Mouse (Mus musculus) hindbrain, embryonic 10.5 days (tissue): Measurements from ENCODE around the gene Foxn3. TPM values are rescaled to one million over a fixed set of nuclear protein-coding genes. Genes with fewer than 3 reads are reported as not detected.

Experiments
- DNase-seq: peaks from one replicate; pipeline ENCODE4 v3.0.0-alpha.2; 2017; ENCODE audit warnings: low spot score
- H3K27ac ChIP-seq: fragments of 300-500 bp; sonication (generic); 2 replicates; pipeline ENCODE4 v1.5.1; 2016; ENCODE audit warnings: mild to moderate bottlenecking, moderate library complexity
- H3K27me3 ChIP-seq: fragments of 300-500 bp; sonication (generic); 2 replicates; pipeline ENCODE4 v1.6.1; 2016; ENCODE audit warnings: mild to moderate bottlenecking; ENCODE audit not compliant: poor library complexity, insufficient read depth, severe bottlenecking
- H3K36me3 ChIP-seq: fragments of 300-500 bp; sonication (generic); 2 replicates; pipeline ENCODE4 v1.6.1; 2016; ENCODE audit warnings: mild to moderate bottlenecking, moderate library complexity
- H3K4me1 ChIP-seq: fragments of 300-500 bp; sonication (generic); replicated peaks from 2 replicates; pipeline ENCODE4 v1.6.1; 2016; ENCODE audit warnings: mild to moderate bottlenecking
- H3K4me3 ChIP-seq: fragments of 300-500 bp; sonication (generic); 2 replicates; pipeline ENCODE4 v1.5.1; 2016; ENCODE audit warnings: mild to moderate bottlenecking, moderate library complexity
- H3K9me3 ChIP-seq: fragments of 300-500 bp; sonication (generic); 2 replicates; pipeline ENCODE4 v1.6.1; 2016; ENCODE audit warnings: mild to moderate bottlenecking, moderate library complexity
- WGBS: fragments of 180-500 bp; shearing (Covaris S2); methylation state at CpG from one replicate; pipeline ENCODE4 v1.1.7; 2016; 5-methylcytosine and 5-hydroxymethylcytosine counted together
- polyA plus RNA-seq: library from polyadenylated mRNA; unstranded; fragments of >200 nt; fragmentation: Nextera tagmentation; extraction: Ambion mirVana; gene quantifications from 2 replicates; pipeline ENCODE4 v1.2.1, GENCODE M21; 2016

Gene Foxn3
- polyA plus RNA-seq, 1 experiment from 2014 or later = 56.3 TPM

DNA sequence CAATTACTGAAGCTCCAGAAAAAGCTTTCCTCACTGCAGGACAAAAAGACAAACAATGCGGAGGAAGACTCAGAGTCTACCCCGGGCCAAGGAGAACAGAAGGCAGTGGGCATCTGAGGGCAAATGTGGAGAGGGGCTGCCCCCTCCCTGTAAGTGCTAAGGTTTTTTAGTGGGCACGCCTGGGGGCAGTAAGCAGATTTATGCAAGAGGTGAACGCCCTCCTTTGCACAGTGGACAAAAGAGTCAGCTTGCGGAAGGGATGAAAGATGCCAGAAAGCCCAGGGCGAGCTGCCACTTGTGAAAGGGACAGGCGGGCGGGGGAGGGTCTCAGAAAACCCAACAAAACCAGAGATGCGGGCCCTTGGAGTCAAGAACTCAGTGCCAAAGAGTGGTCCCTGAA lies 278.2 kb downstream of the Foxn3 start:
- Histone ChIP-seq H3K27me3 (no peaks in the 10 kb centered on the region), H3K9me3 (no peaks in the 10 kb centered on the region), H3K4me1 (peaks cover 55% of the 10 kb centered on the region), H3K27ac (peak overlapping the region; percentile 81), H3K36me3 (peaks cover 2% of the 10 kb centered on the region; the same call in 1 of the 2 replicates), H3K4me3 (0 out of 2 replicates have a peak overlapping the region, but pooled peaks have one; percentile 23)
- DNase-seq = peak; percentile 35
- WGBS = 24% methylated on average over 9 of the region's 9 CpGs

DNA sequence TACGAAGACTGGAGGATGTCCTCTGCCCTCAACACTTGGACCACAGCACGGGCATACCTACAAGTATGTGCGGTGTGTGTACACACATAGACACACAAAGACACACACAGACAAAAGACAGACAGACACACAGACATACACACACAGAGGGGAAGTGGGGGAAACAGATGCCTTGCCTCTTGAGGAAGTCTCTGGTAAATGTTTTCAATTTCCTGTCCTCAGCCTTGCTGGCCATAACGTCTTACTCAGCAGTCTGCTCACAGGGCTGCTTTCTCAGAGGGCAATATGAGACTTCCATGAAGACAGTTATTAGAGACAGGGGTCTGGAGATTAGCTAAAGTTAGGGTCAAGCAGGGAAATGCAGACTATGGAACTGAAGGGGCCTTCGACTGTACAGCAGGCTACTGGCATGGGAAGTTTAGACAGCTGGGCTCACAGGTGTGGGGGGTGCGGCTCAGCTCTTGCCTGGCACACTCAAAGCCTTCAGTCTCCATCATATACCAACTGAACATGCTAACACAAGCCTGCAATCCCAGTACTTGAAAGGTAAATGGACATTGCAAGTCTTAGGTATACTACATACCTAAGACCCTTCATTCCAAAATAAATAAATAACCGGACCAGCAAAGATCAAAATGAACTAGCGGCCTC lies 278.8 kb downstream of the Foxn3 start:
- DNase-seq = no peak
- peak overlapping the region; percentile 81 for H3K27ac ChIP-seq
- WGBS = 77% methylated on average over 8 of the region's 8 CpGs
- H3K9me3 ChIP-seq = no peaks in the 10 kb centered on the region
- H3K27me3 ChIP-seq = no peaks in the 10 kb centered on the region
- no peaks in the 10 kb centered on the region for H3K36me3 ChIP-seq
- H3K4me3 ChIP-seq = no peak overlapping the region
- H3K4me1 ChIP-seq = peaks cover 58% of the 10 kb centered on the region

DNA sequence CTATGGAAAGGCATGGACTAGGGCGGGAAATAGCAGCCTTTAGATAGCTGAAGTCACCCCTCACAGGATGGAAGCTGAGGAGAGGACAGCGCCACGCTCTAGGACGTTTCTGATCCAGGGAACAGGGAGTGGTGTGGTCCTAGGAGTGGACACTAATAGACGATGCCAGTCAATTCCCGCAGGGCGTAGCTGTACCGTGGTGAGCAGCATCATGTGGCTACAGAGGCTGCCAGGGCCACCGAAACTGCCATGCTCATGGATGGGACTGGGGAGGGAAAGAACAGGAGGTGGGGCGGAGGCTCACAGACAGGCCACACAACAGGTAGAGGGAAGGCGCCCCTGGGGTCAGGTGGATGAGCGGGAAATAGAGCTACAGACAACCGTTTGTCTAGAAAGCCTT lies 282.6 kb downstream of the Foxn3 start:
- H3K27me3 ChIP-seq = no peaks in the 10 kb centered on the region
- 92% methylated on average over 13 of the region's 13 CpGs for WGBS
- H3K27ac ChIP-seq = peak overlapping the region; percentile 37; the same call in 1 of the 2 replicates
- H3K36me3 ChIP-seq = peaks cover 17% of the 10 kb centered on the region
- H3K4me1 ChIP-seq = peaks cover 51% of the 10 kb centered on the region
- H3K9me3 ChIP-seq = no peaks in the 10 kb centered on the region
- H3K4me3 ChIP-seq = no peak overlapping the region
- no peak for DNase-seq

DNA sequence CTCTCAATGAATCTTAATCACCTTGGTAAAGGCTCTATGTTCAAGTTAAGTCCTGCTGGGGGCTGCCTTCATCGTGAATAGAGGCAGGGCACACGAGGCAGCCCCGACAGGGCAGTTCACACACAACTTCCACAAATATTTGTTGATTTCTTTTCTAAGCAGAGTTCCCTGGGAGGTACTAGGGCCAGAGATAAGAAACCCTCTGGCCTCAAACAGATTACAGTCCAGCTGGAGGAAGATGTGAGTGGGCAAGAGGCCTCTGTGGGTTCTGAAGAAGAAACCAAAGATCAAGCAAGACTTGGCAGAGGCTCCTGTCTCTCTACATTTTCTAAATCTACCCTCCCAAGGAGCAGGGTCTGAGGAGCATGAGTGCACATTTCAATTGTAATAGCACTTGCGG lies 283.1 kb downstream of the Foxn3 start:
- DNase-seq = no peak
- no peak overlapping the region for H3K4me3 ChIP-seq
- peak overlapping the region; percentile 37; the same call in 1 of the 2 replicates for H3K27ac ChIP-seq
- WGBS = 77% methylated on average over 4 of the region's 4 CpGs
- H3K4me1 ChIP-seq = peaks cover 45% of the 10 kb centered on the region
- no peaks in the 10 kb centered on the region for H3K9me3 ChIP-seq
- H3K36me3 ChIP-seq = peaks cover 17% of the 10 kb centered on the region
- no peaks in the 10 kb centered on the region for H3K27me3 ChIP-seq

DNA sequence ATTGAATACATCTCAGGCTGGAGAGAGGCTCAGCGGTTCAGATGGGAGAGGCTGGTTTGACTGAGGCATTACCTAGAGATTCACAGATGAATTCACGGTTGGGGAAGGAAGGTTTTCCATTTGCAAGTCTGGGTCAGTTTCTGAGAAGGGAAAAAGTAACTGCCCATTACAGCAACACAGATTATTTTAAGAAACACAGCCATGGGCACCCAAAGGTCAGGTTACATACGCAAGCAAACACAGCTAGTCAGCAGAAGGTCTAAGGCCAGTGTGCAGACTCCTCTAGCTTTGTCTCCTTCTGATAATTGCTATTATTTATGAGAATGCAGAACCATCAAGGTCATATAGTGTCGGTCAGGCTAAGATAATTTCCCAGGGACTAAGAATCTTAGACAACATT lies 284.0 kb downstream of the Foxn3 start:
- WGBS = 94% methylated on average over 4 of the region's 4 CpGs
- Histone ChIP-seq H3K4me1 (peaks cover 37% of the 10 kb centered on the region), H3K27me3 (no peaks in the 10 kb centered on the region), H3K36me3 (peaks cover 17% of the 10 kb centered on the region), H3K4me3 (no peak overlapping the region), H3K9me3 (no peaks in the 10 kb centered on the region), H3K27ac (no peak overlapping the region)
- no peak for DNase-seq

DNA sequence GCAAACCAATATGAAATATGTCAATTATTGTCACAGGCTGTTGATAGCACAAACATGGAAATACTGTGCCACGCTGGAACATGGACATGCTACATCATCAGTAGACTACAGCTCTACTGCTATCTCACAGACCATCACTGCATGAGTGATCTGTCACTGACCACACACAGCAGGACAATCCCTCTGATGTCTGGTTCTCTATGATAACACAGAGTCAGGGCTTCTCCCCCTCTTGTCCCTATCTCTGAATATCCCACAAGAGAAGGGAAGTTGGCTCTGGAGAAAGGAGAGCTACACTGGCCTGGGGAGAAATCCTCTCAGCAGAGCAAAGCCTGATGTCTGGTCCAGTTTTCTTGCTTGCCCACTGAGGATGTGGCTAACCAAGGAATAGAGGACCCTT lies 288.8 kb downstream of the Foxn3 start:
- H3K4me1 ChIP-seq = peaks cover 31% of the 10 kb centered on the region
- H3K27ac ChIP-seq = peak overlapping the region; percentile 31; the same call in 1 of the 2 replicates
- peaks cover 17% of the 10 kb centered on the region for H3K36me3 ChIP-seq
- 90% methylated on average over 1 of the region's 1 CpGs for WGBS
- no peak for DNase-seq
- H3K9me3 ChIP-seq = no peaks in the 10 kb centered on the region
- H3K27me3 ChIP-seq = no peaks in the 10 kb centered on the region; the same call in 1 of the 2 replicates
- no peak overlapping the region for H3K4me3 ChIP-seq

DNA sequence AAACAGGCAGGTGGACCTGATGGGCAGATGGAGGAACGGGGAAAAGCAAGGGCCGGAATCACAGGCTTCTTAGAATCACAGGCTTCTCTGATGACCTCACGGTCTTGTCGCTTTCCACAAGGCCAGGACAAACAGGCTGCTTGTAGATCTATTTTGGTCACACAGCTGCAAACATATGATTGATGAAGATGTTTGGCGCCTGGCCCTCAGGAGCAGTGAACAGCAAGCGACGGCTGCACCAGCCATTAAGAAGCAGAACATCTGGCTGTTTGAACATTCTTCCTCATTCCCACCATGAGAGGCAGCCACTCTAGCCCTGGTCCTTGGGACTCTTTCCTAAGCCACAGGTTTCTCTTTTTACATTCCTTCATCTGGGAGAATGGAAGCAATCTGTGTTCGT lies 294.0 kb downstream of the Foxn3 start:
- Histone ChIP-seq H3K27ac (no peak overlapping the region), H3K4me3 (no peak overlapping the region), H3K36me3 (0 out of 2 replicates have a peak, but pooled peaks cover 3% of the 10 kb centered on the region), H3K9me3 (no peaks in the 10 kb centered on the region), H3K4me1 (peaks cover 49% of the 10 kb centered on the region), H3K27me3 (no peaks in the 10 kb centered on the region; the same call in 1 of the 2 replicates)
- DNase-seq = no peak
- WGBS = 77% methylated on average over 8 of the region's 8 CpGs

DNA sequence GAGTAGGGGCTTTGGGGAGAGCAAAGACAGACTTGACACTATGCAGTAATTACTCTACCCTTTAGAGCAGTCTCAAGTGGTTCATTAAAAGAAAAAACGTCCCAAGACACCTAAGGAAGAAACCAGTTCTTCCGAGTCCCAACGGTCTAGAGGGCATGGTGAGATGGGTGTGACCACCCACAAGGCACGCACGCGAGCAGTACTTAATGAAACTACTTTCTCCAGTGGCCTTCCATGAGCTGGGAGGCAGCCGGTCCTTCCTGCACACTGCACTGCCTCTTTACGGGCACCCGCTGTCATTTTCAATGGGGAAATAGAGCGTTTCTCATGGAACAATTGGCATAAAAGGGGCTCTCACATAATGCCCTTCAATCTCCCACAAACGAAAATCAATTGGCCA lies 294.4 kb downstream of the Foxn3 start:
- Histone ChIP-seq H3K27ac (no peak overlapping the region), H3K4me1 (peaks cover 48% of the 10 kb centered on the region), H3K4me3 (no peak overlapping the region), H3K36me3 (0 out of 2 replicates have a peak, but pooled peaks cover 3% of the 10 kb centered on the region), H3K9me3 (no peaks in the 10 kb centered on the region), H3K27me3 (no peaks in the 10 kb centered on the region; the same call in 1 of the 2 replicates)
- no peak for DNase-seq
- 59% methylated on average over 11 of the region's 11 CpGs for WGBS

DNA sequence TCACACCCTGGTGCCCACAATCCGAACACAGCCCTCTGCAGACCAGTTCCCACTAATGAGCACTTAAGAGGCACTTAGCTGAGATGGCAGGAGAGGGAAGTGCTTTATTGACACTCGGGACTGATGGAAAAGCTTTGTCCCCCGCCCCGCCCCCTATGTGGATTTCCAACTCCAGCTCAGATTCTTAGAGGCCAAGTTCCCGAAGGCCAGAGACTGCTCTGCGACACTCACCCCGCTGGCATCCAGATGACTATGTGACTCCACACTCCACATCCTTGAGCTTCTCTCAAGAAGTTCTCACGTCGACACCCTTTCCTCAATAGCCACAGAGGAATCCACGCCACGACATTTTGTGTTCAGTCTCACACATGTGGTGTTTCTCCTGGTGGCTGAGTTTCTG lies 295.6 kb downstream of the Foxn3 start:
- Histone ChIP-seq H3K9me3 (no peaks in the 10 kb centered on the region), H3K4me3 (no peak overlapping the region), H3K4me1 (peaks cover 44% of the 10 kb centered on the region), H3K27ac (no peak overlapping the region), H3K27me3 (no peaks in the 10 kb centered on the region; the same call in 1 of the 2 replicates), H3K36me3 (0 out of 2 replicates have a peak, but pooled peaks cover 3% of the 10 kb centered on the region)
- 86% methylated on average over 11 of the region's 11 CpGs for WGBS
- DNase-seq = no peak

DNA sequence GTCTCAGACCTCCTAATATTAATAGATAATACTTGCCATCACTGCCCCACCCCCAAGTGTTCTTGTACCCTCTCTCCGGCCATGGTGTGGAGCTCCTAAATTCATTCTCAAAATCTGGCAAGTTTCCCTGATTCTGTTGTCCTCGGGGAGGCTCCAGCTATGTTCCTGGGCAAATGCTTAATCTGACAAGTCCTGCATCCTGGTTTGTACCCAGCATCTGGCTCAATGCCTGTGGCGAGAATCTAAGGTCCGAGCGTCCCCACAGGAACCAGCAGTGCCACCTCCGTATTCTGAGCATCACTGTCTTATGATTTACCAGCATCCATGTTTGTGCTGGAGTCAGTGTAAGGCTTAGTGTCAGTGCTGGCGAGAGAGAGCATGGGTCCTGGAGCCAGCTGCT lies 296.9 kb downstream of the Foxn3 start:
- H3K27ac ChIP-seq = no peak overlapping the region

DNA sequence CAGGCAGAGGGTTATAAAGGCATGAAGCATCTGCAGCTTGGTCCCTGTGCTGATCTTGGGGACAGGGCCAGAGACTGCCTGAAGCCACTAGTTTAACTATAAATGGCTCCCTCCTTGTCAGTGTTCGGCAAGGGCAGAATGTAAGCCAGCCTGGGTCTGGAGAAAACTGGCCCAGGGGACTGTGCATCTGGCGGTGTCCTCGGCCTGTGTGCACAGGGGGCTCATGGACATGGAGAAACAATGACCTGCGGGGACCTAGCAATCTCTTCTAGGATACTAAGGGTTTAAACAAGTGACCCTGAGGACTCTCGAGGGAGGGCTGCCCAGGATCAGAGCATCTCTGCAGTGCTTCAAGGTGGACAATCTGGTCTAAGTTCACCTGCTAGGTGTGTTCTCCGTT lies 297.6 kb downstream of the Foxn3 start:
- H3K36me3 ChIP-seq = 0 out of 2 replicates have a peak, but pooled peaks cover 3% of the 10 kb centered on the region
- 0 out of 2 replicates have a peak overlapping the region, but pooled peaks have one; percentile 8 for H3K27ac ChIP-seq
- DNase-seq = no peak
- 89% methylated on average over 6 of the region's 6 CpGs for WGBS
- H3K4me1 ChIP-seq = peaks cover 41% of the 10 kb centered on the region
- H3K4me3 ChIP-seq = no peak overlapping the region
- no peaks in the 10 kb centered on the region for H3K9me3 ChIP-seq
- no peaks in the 10 kb centered on the region for H3K27me3 ChIP-seq

More for the DNA sequence above, 296.9 kb downstream of the Foxn3 start:
- H3K36me3 ChIP-seq = 0 out of 2 replicates have a peak, but pooled peaks cover 3% of the 10 kb centered on the region
- DNase-seq = no peak
- no peaks in the 10 kb centered on the region for H3K9me3 ChIP-seq
- H3K4me1 ChIP-seq = peaks cover 44% of the 10 kb centered on the region
- H3K4me3 ChIP-seq = no peak overlapping the region
- H3K27me3 ChIP-seq = no peaks in the 10 kb centered on the region; the same call in 1 of the 2 replicates
- WGBS = 93% methylated on average over 7 of the region's 7 CpGs

DNA sequence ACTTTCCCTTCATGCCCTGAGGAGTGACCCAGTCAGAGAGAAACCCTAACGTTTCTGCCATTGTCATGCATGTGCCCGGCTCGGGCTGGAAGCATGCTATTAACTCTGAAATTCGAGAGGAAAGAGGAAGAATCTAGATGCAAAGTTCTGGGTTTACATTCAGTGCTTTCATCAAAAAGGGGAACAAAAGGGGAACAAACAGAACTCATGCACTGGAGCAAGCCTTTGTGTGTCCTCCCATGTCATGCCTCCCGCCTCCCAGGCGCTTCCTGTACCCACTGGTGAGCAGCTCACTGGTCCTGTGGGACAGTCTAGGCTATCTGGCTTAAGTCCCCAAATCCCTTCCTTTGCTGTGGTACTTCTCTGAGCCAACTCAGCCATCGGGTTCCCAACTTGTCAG lies 299.0 kb downstream of the Foxn3 start:
- Histone ChIP-seq H3K27me3 (no peaks in the 10 kb centered on the region), H3K4me3 (no peak overlapping the region), H3K27ac (no peak overlapping the region), H3K9me3 (no peaks in the 10 kb centered on the region), H3K4me1 (peaks cover 40% of the 10 kb centered on the region), H3K36me3 (0 out of 2 replicates have a peak, but pooled peaks cover 3% of the 10 kb centered on the region)
- 76% methylated on average over 7 of the region's 7 CpGs for WGBS
- no peak for DNase-seq

DNA sequence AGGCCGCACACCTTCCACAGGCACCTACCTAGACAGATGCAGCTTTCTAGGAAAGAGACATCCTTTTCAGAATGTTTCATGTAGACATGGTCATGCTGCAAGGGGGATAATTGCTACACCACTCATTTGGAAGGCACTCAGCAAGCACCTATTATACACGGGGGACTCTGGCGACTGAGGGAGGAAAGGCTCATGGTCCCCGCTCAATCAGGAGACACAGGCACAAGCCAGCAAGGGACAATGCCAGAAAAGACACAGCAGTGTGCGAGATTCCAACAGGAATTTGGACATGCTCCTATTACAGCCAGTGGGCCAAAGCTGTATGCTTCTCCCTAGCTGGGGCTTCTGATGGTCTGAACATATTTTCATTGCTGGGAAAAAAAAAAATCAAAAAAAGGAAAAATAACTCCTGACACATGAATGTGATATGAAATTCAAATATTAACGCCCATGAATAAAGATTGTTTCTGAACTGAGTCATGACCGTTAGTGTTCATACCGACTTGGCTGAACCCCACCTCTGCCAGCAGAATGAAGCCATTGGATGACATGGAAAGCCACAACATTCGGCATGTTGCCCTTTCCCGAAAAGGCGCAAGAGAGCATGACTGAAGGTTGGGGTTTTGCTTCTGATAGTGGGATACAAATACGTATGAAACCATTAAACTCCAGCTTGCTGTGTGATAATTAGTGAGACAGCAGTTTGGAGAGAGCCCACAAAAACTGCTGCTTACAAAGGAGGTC lies 299.6 kb downstream of the Foxn3 start:
- Histone ChIP-seq H3K27me3 (no peaks in the 10 kb centered on the region), H3K27ac (no peak overlapping the region), H3K4me3 (no peak overlapping the region), H3K9me3 (no peaks in the 10 kb centered on the region), H3K36me3 (0 out of 2 replicates have a peak, but pooled peaks cover 3% of the 10 kb centered on the region), H3K4me1 (peaks cover 35% of the 10 kb centered on the region)
- WGBS = 91% methylated on average over 12 of the region's 12 CpGs
- DNase-seq = no peak
